Mouse (Mus musculus) layer of hippocampus, adult 8-10 months (tissue): ENCODE data around the gene Otop3. TPM values are rescaled to one million over a fixed set of nuclear protein-coding genes. Genes with fewer than 3 reads are reported as not detected.

Source experiments
- DNase-seq, 2 experiments: peaks; one replicate each; pipeline ENCODE4 v3.0.0; 2022; ENCODE audit warnings: low spot score in 2 of 2
- total RNA-seq, 4 experiments: library from RNA; stranded (reverse); gene quantifications; 2 replicates each; pipeline ENCODE4 v1.2.4; 2022

Gene Otop3
- total RNA-seq, 4 experiments from 2014 or later = 0.14 to 0.27 TPM; not detected in 2

DNA sequence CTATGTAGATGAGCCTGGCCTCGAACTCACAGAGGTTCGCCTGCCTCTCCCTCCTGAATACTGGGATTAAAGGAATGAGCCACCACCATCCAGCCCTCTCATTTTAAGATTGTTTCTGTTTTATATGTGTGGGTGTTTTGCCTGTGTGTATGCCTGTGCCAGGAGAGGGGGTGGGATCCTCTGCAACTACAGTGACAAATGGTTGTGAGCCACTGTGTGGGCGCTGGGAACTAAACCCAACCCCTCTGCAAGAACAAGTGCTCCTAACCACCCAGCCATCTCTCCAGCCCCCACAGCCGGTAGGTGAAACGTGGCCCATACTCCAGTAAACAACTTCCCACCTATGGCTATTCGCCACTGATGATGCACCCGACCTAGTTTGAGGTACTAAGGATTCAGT is 56.8 kb downstream of the Otop3 start:
- DNase-seq = no peak

DNA sequence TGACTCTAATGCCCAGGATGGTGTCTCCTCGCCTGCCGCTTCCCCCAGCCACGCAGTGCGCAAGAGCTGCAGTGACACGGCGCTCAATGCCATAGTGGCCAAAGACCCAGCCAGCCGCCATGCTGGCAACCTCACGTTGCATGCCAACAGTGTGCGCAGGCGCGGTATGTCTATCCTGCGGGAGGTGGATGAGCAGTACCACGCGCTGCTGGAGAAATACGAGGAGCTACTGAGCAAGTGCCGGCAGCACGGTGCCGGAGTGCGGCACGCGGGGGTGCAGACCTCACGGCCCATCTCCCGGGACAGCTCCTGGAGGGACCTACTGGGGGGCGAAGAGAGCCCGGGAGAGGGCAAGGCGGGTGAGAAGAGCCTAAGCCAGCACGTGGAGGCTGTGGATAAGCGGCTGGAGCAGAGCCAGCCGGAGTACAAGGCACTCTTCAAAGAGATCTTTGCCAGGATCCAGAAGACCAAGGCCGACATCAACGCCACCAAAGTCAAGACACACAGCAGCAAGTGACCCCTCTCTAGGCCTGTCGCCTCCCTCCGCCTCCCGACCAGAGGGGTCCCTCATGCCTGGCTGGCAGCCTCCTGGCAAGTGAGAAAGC is 59.3 kb downstream of the Otop3 start:
- no peak for DNase-seq

Other genes starting within 250 kb of the Otop3 start
- 1 to 10 TPM; 2.8 to 4.0 (median 3.9) TPM for gene Rab37, start 243.3 kb upstream of the Otop3 start, total RNA-seq
- gene Cd300lf, start 200.7 kb upstream of the Otop3 start, total RNA-seq = 1 to 10 TPM in 3 of 4 experiments, under 1 TPM in 1; 0.62 to 4.3 (median 1.7) TPM
- gene Slc9a3r1, start 171.4 kb upstream of the Otop3 start, total RNA-seq = 10 to 100 TPM; 68.3 to 84.2 (median 77.1) TPM
- 10 to 100 TPM; 12.5 to 19.8 (median 16.1) TPM for gene Tmem104, start 147.2 kb upstream of the Otop3 start, total RNA-seq
- gene Nat9, start 146.9 kb upstream of the Otop3 start, total RNA-seq = 10 to 100 TPM; 20.4 to 25.2 (median 22.5) TPM
- 10 to 100 TPM; 42.3 to 48.8 (median 44.6) TPM for gene Grin2c, start 67.5 kb upstream of the Otop3 start, total RNA-seq
- 10 to 100 TPM; 22.8 to 25.5 (median 24.6) TPM for gene Fdxr, start 57.7 kb upstream of the Otop3 start, total RNA-seq
- gene Fads6, start 37.1 kb upstream of the Otop3 start, total RNA-seq = 10 to 100 TPM; 16.7 to 18.5 (median 17.1) TPM
- under 1 TPM; 0.30 to 0.55 (median 0.40) TPM for gene Otop2, start 27.6 kb upstream of the Otop3 start, total RNA-seq
- gene Ush1g, start 12.7 kb upstream of the Otop3 start, total RNA-seq = under 1 TPM; 0.36 to 0.95 (median 0.59) TPM
- gene Hid1, start 33.0 kb downstream of the Otop3 start, total RNA-seq = 100 to 1,000 TPM; 104 to 119 (median 117) TPM
- 10 to 100 TPM; 25.7 to 29.6 (median 25.9) TPM for gene Cdr2l, start 47.2 kb downstream of the Otop3 start, total RNA-seq
- 100 to 1,000 TPM; 100 to 115 (median 105) TPM for gene Mrpl58, start 69.0 kb downstream of the Otop3 start, total RNA-seq
- 100 to 1,000 TPM; 450 to 501 (median 483) TPM for gene Atp5h, start 85.2 kb downstream of the Otop3 start, total RNA-seq
- 10 to 100 TPM; 67.4 to 74.9 (median 71.2) TPM for gene Kctd2, start 85.4 kb downstream of the Otop3 start, total RNA-seq
- not detected for gene Trim80, start 105.8 kb downstream of the Otop3 start, total RNA-seq
- under 1 TPM in 1 of 4 experiments, not detected in 3; 0.21 TPM for gene Slc16a5, start 127.7 kb downstream of the Otop3 start, total RNA-seq
- 10 to 100 TPM in 3 of 4 experiments, 1 to 10 TPM in 1; 10.0 to 16.7 (median 13.0) TPM for gene Armc7, start 140.9 kb downstream of the Otop3 start, total RNA-seq
- 10 to 100 TPM; 58.8 to 68.5 (median 66.3) TPM for gene Nt5c, start 157.1 kb downstream of the Otop3 start, total RNA-seq
- gene Jpt1, start 179.7 kb downstream of the Otop3 start, total RNA-seq = 100 to 1,000 TPM; 109 to 139 (median 124) TPM
- 100 to 1,000 TPM; 285 to 340 (median 310) TPM for gene Sumo2, start 201.5 kb downstream of the Otop3 start, total RNA-seq
- 10 to 100 TPM; 47.0 to 64.9 (median 53.1) TPM for gene Nup85, start 229.7 kb downstream of the Otop3 start, total RNA-seq